Mouse (Mus musculus): ENCODE results near the gene Tubd1. TPM values are rescaled to one million over a fixed set of nuclear protein-coding genes. Genes with fewer than 3 reads are reported as not detected.

Gene Tubd1
- polyA plus RNA-seq, 1 experiment from 2014 or later: 8.9 TPM

DNA sequence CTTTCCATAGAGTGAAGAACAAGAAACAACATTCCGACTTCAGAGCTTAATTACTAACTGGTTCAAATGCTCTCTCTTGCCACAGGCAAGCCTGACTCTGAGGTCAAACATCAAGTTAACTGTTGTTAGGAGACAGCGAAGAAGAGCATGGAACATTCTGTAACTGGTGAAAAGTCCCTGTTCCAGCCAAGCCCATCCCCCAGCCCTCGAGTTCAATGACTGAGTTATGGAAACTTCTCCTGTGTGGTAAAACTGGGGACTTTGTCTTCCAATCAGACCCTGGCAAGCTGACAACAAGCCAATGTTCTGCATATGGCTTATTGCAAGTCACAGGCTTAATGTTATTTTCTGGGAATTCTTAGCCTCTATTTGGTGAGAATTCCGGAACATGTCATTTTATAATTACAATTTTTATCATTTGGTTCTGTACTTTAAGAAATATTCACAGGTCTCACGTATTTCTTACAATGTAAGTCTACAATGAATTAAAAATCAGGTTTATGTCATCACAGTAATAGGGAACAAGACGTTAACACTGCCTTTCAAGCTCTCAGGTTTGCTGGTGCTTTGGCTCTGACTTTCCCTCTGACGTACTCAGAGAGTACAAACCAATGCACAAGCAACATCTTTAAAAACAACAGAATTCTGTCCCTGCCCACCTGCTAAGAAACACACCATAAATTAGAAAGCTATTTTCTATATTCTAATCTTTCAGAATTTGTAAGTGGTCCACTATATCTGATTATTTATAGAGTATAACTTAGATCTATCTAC is 51.6 kb downstream of the Tubd1 start:
- Histone ChIP-seq H3K4me1 (no peaks in the 10 kb centered on the region), H3K27me3 (no peaks in the 10 kb centered on the region), H3K36me3 (no peaks in the 10 kb centered on the region), H3K9ac (replicated peaks) (no peak overlapping the region), H3K9me3 (no peaks in the 10 kb centered on the region), H3K4me3 (no peak overlapping the region), H3K27ac (replicated peaks) (no peak overlapping the region), H3K4me2 (replicated peaks) (no peak overlapping the region)
- WGBS: 86% methylated on average over 7 of the region's 7 CpGs
- no peak for ATAC-seq (replicated peaks)

DNA sequence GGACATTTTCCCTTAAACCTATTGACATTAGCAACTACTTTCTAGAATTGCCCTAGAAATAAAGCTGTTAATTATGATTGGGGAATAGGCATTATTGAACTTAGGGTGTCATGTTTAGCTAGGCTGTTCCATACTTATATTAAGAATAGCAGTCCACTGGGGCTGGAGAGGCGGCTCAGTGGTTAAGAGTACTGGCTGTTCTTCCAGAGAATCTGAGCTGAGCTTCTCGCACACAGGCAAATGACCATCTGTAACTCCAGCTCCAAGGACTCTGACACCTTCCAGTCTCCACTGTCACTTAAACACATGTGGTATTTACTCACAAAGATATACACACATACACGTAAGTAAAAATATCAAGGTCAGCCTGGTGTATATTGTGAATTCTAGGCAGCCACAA is 52.2 kb downstream of the Tubd1 start:
- WGBS: 94% methylated on average over 3 of the region's 3 CpGs
- Histone ChIP-seq H3K4me2 (replicated peaks) (no peak overlapping the region), H3K9me3 (no peaks in the 10 kb centered on the region), H3K27ac (replicated peaks) (no peak overlapping the region), H3K27me3 (no peaks in the 10 kb centered on the region), H3K36me3 (no peaks in the 10 kb centered on the region), H3K4me1 (no peaks in the 10 kb centered on the region), H3K9ac (replicated peaks) (no peak overlapping the region), H3K4me3 (no peak overlapping the region)
- no peak for ATAC-seq (replicated peaks)

DNA sequence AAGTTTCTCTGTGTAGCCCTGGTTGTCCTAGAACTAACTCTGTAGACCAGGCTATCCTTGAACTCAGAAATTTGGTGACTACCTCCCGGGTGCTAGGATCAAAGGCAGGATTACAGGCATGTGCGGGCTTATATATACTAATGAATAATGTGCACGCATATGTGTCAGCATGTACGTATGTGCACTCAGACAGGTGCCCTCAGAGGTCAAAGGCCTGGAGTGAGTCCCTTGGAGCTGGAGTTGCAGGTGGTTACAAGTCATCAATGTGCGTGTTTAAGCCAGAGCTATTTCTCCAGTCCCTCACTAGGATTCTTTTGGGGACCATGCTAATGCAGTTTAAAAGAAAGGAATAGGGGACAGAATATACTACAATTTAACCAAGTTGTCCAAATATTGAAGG is 53.4 kb downstream of the Tubd1 start:
- WGBS: 94% methylated on average over 5 of the region's 5 CpGs

DNA sequence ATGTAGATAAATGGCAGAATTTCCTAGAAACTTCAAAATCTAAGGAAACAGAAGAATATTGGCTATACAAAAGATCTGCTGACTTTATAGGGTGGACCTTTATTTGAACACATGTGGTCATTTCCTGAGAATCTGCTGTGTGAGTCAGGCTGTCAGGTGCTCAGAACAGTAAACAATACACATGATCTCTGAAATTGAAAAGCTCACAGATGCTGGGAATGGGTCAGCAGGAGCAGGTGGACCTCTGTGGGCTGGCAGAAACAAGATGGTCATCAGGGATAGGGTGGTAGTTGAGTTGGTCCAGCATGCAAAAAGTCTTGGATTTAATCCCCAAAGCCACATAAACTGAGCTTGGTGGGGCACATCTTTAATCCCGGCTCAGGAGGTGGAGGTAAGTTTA is 53.8 kb downstream of the Tubd1 start:
- Histone ChIP-seq H3K9me3 (no peaks in the 10 kb centered on the region), H3K27ac (replicated peaks) (no peak overlapping the region), H3K9ac (replicated peaks) (no peak overlapping the region), H3K27me3 (no peaks in the 10 kb centered on the region), H3K4me3 (no peak overlapping the region), H3K4me1 (no peaks in the 10 kb centered on the region), H3K36me3 (no peaks in the 10 kb centered on the region), H3K4me2 (replicated peaks) (no peak overlapping the region)
- ATAC-seq (replicated peaks): no peak
- WGBS: 93% methylated on average over 1 of the region's 1 CpGs

More for the DNA sequence above, 53.4 kb downstream of the Tubd1 start:
- H3K9me3 ChIP-seq: no peaks in the 10 kb centered on the region
- no peak for ATAC-seq (replicated peaks)
- H3K9ac ChIP-seq (replicated peaks): no peak overlapping the region
- no peaks in the 10 kb centered on the region for H3K27me3 ChIP-seq
- H3K4me3 ChIP-seq: no peak overlapping the region
- no peaks in the 10 kb centered on the region for H3K36me3 ChIP-seq
- H3K27ac ChIP-seq (replicated peaks): no peak overlapping the region
- H3K4me2 ChIP-seq (replicated peaks): no peak overlapping the region
- no peaks in the 10 kb centered on the region for H3K4me1 ChIP-seq

DNA sequence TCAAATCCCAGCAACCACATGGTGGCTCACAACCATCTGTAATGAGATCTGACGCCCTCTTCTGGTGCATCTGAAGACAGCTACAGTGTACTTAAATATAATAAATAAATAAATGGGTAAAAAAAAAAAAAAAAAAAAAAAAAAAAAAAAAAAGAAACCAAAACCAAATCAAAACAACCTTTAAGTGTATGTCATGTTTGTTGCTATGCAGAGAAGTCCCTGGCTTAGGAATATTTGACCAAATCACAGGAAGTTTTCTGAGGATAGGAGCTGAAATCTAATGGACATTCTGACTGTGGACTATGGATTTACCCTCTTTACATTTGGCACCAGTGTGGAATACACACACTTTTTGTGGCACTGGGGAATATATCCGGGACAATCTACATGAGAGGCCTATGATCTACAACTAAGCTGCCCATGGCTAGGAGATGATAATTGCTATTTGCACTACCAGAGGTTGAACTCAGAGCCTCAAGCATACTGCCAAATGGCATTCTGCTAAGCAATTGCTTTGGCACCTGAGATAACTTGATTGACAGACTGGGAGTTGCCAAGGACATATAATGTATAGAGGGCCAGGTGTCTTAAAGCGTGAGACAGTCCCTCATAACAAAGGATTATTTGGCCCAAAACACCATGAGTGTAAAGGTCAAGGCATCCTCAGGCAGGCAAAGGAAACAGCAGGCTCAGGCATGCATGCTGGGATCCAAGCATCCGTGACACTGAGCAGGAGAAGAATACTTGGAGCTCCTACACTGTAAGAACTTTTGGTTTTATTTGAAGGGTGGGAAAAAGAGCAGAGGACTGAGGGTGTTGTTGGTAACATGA is 54.8 kb downstream of the Tubd1 start:
- no peak for ATAC-seq (replicated peaks)
- Histone ChIP-seq H3K4me3 (no peak overlapping the region), H3K9me3 (no peaks in the 10 kb centered on the region), H3K36me3 (no peaks in the 10 kb centered on the region), H3K9ac (replicated peaks) (no peak overlapping the region), H3K27me3 (no peaks in the 10 kb centered on the region), H3K4me2 (replicated peaks) (no peak overlapping the region), H3K27ac (replicated peaks) (no peak overlapping the region), H3K4me1 (no peaks in the 10 kb centered on the region)
- WGBS: 76% methylated on average over 4 of the region's 4 CpGs

DNA sequence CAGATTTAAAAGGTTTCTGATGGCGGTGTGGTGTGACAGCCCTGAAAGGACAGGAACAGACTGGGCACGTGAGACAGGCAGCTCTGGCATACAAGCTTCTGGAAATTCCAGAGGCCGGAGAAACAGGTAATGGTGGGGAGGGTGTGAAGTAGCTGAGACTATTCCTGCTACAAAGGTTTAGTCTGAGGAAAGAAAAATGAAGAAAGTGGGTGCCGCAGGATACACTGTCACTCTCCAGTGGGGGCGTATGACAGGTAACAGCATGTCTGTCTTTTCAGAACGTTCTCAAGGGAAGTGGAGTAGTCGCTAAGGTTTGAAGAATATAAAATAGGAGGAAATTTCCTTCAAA is 55.4 kb downstream of the Tubd1 start:
- H3K9ac ChIP-seq (replicated peaks): no peak overlapping the region
- 95% methylated on average over 7 of the region's 7 CpGs for WGBS

DNA sequence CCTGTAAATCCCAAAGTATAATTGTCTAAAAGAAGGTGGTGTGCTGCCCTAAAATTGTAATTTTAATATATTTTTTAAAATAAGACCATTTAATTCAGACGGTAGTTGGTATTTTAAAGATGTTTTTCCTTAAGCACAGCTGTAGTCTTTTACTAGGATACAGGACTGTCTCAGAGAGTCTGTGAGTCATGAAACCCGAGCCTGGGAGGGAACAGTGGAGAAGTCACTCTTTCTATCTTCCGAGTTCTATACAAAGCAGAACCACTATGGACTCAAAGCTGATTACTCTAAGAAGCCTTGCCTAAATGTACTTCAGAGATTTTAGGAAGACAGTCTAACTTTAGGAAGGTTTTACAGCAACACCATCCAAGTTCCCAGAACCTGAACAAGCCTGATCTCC is 57.3 kb downstream of the Tubd1 start:
- Histone ChIP-seq H3K4me3 (no peak overlapping the region), H3K9ac (replicated peaks) (no peak overlapping the region), H3K4me2 (replicated peaks) (no peak overlapping the region), H3K9me3 (no peaks in the 10 kb centered on the region), H3K27me3 (no peaks in the 10 kb centered on the region), H3K36me3 (peaks cover 9% of the 10 kb centered on the region), H3K4me1 (no peaks in the 10 kb centered on the region), H3K27ac (replicated peaks) (no peak overlapping the region)
- ATAC-seq (replicated peaks): no peak
- WGBS: 73% methylated on average over 3 of the region's 3 CpGs

More for the DNA sequence above, 55.4 kb downstream of the Tubd1 start:
- H3K27ac ChIP-seq (replicated peaks): no peak overlapping the region
- H3K36me3 ChIP-seq: no peaks in the 10 kb centered on the region
- H3K4me2 ChIP-seq (replicated peaks): no peak overlapping the region
- H3K27me3 ChIP-seq: no peaks in the 10 kb centered on the region
- no peak for ATAC-seq (replicated peaks)
- no peaks in the 10 kb centered on the region for H3K9me3 ChIP-seq
- H3K4me3 ChIP-seq: no peak overlapping the region
- no peaks in the 10 kb centered on the region for H3K4me1 ChIP-seq

DNA sequence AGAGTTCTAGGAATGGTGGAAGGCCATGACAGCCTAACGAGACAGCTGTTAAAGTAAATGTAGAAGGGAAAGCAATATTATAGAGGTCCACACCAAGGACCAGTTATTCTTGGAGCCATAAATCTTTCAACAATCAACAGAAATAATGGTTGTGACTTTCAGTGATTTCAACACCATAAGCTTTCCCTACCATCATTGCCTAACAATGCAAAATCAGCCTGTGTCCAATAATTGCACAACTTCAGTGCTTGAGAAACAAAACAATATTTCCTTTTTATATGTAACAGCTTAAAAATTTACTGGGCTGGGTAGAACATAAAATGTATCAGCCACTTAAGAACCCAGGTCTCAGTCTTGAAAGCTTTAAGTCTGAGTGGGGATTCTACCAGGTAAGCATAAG is 58.9 kb downstream of the Tubd1 start:
- Histone ChIP-seq H3K4me1 (no peaks in the 10 kb centered on the region), H3K27me3 (no peaks in the 10 kb centered on the region), H3K27ac (replicated peaks) (no peak overlapping the region), H3K4me3 (no peak overlapping the region), H3K4me2 (replicated peaks) (no peak overlapping the region), H3K9ac (replicated peaks) (no peak overlapping the region), H3K9me3 (no peaks in the 10 kb centered on the region), H3K36me3 (peaks cover 9% of the 10 kb centered on the region)
- no peak for ATAC-seq (replicated peaks)
- WGBS: 93% methylated on average over 1 of the region's 1 CpGs

DNA sequence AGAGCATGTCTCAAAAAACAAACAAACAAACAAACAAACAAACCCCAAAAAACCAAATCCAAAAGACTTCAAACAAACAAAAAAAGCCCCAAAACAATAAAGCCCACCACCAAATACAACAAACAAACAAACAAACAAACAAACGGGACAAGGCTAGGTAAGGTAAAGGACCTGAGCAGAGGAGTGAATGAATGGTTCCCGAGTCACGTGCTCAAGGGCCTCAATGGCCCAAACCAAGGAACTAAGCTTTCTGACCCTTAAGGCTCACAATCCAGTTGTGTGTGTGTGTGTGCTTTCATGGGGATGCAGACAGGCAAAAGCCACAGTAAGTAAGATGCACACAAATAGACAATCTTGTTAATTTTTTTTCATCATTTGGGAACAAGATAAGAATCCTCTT is 59.5 kb downstream of the Tubd1 start:
- H3K4me1 ChIP-seq: no peaks in the 10 kb centered on the region
- 95% methylated on average over 3 of the region's 3 CpGs for WGBS
- no peaks in the 10 kb centered on the region for H3K27me3 ChIP-seq

DNA sequence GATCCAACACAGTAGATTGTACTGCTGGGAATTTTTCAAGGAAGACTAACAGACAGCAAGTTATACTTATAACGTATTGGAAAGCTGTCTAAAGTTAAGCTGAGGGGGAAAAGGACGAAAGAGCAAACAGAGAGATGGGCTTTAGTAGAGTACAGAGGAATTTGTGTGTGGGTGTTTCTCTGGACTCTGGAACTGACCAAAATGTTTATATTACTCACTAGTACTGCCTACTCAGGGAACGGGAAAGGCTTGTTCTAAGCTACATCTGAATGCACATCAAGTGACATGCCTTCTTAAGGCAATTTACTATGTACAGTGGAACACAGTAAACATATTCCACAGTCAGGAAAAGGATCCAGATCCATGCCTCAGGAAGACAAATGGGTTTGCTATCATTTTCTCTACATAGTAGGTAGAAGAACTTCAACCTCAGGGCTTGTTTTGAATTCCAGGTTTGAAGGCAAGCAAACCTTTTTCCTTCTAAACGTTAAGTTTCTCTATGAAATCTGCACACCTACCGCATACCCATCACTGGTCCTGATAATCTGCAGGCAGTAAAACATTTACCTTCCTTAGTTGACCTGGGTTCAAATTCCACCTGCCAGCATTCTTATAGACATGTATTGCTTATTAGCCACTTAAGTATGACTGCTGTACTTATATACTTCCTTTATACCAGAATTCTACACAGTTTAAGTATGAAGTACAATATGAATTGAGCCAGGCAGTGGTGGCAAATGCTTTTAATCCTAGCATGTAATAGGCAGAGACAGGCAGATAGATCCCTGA is 60.1 kb downstream of the Tubd1 start:
- H3K4me1 ChIP-seq: no peaks in the 10 kb centered on the region
- H3K4me3 ChIP-seq: no peak overlapping the region
- peaks cover 9% of the 10 kb centered on the region for H3K36me3 ChIP-seq
- no peak for ATAC-seq (replicated peaks)
- 98% methylated on average over 5 of the region's 5 CpGs for WGBS
- no peak overlapping the region for H3K27ac ChIP-seq (replicated peaks)
- no peaks in the 10 kb centered on the region for H3K27me3 ChIP-seq
- H3K9me3 ChIP-seq: no peaks in the 10 kb centered on the region
- H3K4me2 ChIP-seq (replicated peaks): no peak overlapping the region
- H3K9ac ChIP-seq (replicated peaks): no peak overlapping the region

More for the DNA sequence above, 59.5 kb downstream of the Tubd1 start:
- H3K36me3 ChIP-seq: peaks cover 9% of the 10 kb centered on the region
- no peak for ATAC-seq (replicated peaks)
- no peak overlapping the region for H3K4me2 ChIP-seq (replicated peaks)
- no peak overlapping the region for H3K4me3 ChIP-seq
- H3K9me3 ChIP-seq: no peaks in the 10 kb centered on the region
- H3K9ac ChIP-seq (replicated peaks): no peak overlapping the region
- no peak overlapping the region for H3K27ac ChIP-seq (replicated peaks)

DNA sequence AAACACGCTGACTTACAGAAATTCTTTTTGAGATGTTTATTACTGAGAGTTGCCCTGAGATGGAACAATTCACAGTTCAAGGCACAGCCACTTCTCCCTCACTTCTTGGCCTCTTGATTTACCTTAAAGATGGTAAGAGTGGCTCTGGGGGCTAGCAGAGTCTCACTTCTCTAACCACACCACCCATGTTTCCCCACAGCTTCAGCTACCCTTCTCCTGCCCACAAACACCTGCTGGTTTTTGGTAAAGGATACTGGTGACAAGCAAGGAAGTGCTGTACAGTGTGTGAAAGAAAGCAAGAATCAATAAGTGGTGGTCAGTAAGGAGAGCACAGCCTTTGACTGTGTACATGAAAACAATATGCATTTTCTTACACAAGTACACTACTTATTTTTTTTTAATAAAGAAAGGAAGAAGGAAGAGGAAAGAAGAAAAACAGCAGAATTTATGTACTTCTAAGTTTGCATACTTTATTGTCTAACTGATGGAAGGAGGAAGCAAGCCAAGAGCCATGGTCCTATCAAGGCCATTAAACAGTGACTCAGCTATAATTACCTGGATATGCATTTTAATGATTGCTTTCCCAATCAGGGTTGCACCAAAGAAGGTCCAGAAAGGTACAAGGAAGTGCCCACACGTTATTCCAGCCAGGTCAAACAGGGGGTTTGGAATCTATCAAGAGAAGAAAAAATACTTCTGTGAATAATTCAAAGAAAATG is 62.0 kb downstream of the Tubd1 start:
- Histone ChIP-seq H3K4me1 (no peaks in the 10 kb centered on the region), H3K27me3 (no peaks in the 10 kb centered on the region), H3K36me3 (peaks cover 9% of the 10 kb centered on the region), H3K9me3 (no peaks in the 10 kb centered on the region), H3K27ac (replicated peaks) (no peak overlapping the region), H3K4me2 (replicated peaks) (no peak overlapping the region), H3K9ac (replicated peaks) (no peak overlapping the region), H3K4me3 (no peak overlapping the region)
- WGBS: 93% methylated on average over 2 of the region's 2 CpGs
- no peak for ATAC-seq (replicated peaks)

Data from forebrain, embryonic 15.5 days (tissue).